Mouse (Mus musculus) heart, embryonic 14.5 days (tissue): ENCODE results near the gene Mast1. TPM values are rescaled to one million over a fixed set of nuclear protein-coding genes. Genes with fewer than 3 reads are reported as not detected.
A peak's percentile ranks its signal among the peaks of the same experiment; 100 is the strongest.

Experiments
- ATAC-seq: fragments of 200-750 bp; cut with Nextera tagmentation; 2 replicates; pipeline ENCODE4 v1.8.0; 2017; ENCODE audit warnings: low read depth, moderate TSS enrichment; ENCODE audit not compliant: insufficient number of reproducible peaks, insufficient read depth, low FRiP score
- H3K27ac ChIP-seq, 2 experiments: fragments of 200-500 bp in 1 of 2; fragments of 300-500 bp in 1 of 2; sonication (generic) in 1 of 2; replicated peaks in 1 of 2; 2 replicates each; pipeline ENCODE4 v1.5.1; 2012 to 2014; ENCODE audit warnings: low read depth in 2 of 2, low read length in 2 of 2, control low read depth in 1 of 2, mild to moderate bottlenecking in 1 of 2, mixed read lengths in 1 of 2; ENCODE audit not compliant: control insufficient read depth in 1 of 2, insufficient read depth in 1 of 2
- H3K27me3 ChIP-seq: fragments of 300-500 bp; sonication (generic); 2 replicates; pipeline ENCODE4 v1.6.1; 2014; ENCODE audit warnings: mild to moderate bottlenecking, low read length, control low read depth; ENCODE audit not compliant: control insufficient read depth, insufficient read depth
- H3K36me3 ChIP-seq: fragments of 300-500 bp; sonication (generic); 2 replicates; pipeline ENCODE4 v1.6.1; 2014; ENCODE audit warnings: mild to moderate bottlenecking, control low read depth, low read length, mixed read lengths; ENCODE audit not compliant: control insufficient read depth, insufficient read depth
- H3K4me1 ChIP-seq, 2 experiments: fragments of 200-500 bp in 1 of 2; fragments of 300-500 bp in 1 of 2; sonication (generic) in 1 of 2; 2 replicates each; pipeline ENCODE4 v1.6.1; 2012 to 2014; ENCODE audit warnings: low read length in 2 of 2, control low read depth in 1 of 2, mixed read lengths in 1 of 2; ENCODE audit not compliant: control insufficient read depth in 2 of 2, insufficient read depth in 2 of 2
- H3K4me2 ChIP-seq: fragments of 300-500 bp; sonication (generic); 2 replicates; pipeline ENCODE4 v1.6.1; 2014; ENCODE audit warnings: mild to moderate bottlenecking, low read length
- H3K4me3 ChIP-seq, 2 experiments: fragments of 200-500 bp in 1 of 2; fragments of 300-500 bp in 1 of 2; sonication (generic) in 1 of 2; 2 replicates each; pipeline ENCODE4 v1.5.1; 2012 to 2014; ENCODE audit warnings: low read length in 2 of 2, mild to moderate bottlenecking in 2 of 2, control low read depth in 1 of 2, low read depth in 1 of 2, moderate library complexity in 1 of 2; ENCODE audit not compliant: control insufficient read depth in 1 of 2, insufficient read depth in 1 of 2
- H3K9ac ChIP-seq: fragments of 300-500 bp; sonication (generic); 2 replicates; pipeline ENCODE4 v1.6.1; 2014; ENCODE audit warnings: mild to moderate bottlenecking, low read length
- H3K9me3 ChIP-seq: fragments of 300-500 bp; sonication (generic); 2 replicates; pipeline ENCODE4 v1.6.1; 2016; ENCODE audit warnings: low read length, control low read depth; ENCODE audit not compliant: control insufficient read depth
- WGBS: fragments of 180-500 bp; shearing (Covaris S2); extraction: QIAGEN DNeasy Blood & Tissue Kit; methylation state at CpG from one replicate; pipeline ENCODE4 v1.1.7; 2014; 5-methylcytosine and 5-hydroxymethylcytosine counted together
- polyA plus RNA-seq: library from polyadenylated mRNA; unstranded; fragments of >200 nt; fragmentation: Nextera tagmentation; extraction: Ambion mirVana; gene quantifications from 2 replicates; pipeline ENCODE4 v1.2.1, GENCODE M21; 2014

The Mast1 gene
- polyA plus RNA-seq, 1 experiment from 2014 or later: 0.23 TPM

DNA sequence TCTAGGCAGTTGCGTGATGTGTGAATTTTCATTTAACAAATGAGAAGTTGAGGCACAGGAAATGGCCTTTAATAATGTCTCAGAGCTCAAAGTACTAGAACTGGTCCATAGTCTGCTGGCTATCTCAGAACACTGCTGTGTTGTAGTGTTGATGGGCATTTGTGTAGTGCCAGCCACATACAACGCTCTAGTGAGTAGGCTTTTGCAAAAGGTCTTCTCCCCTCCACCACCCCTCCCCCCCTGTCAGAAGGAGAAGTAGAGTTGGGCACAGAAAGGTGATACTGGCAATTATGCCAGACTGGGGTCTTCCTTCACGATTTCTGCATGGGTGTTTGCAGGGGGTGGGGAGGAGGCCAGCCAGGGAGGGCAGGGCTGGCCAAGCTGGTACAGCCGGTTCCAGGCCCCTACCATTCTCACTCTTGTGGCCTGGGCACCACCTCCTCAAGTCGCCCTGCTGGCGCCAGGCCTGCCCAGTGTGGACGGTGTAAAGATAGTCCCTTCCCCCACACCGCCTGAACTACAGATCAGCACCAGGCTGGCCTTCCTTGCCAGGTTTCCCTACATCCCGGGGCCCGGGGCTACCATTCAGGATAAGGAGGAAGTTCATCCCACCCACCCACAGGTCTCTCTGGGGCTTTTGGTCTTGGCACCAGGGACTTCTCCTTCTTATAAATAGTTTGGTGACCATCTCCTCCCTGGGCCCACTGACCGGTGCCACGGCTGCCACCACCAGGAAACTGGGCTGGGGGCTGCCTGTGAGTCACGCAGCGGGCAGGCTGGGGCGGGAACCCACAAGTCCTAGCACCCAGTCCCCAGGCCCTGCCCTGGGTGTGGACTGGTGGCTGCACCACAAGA lies 44.7 kb upstream of the Mast1 start:
- Histone ChIP-seq H3K9me3 (no peaks in the 10 kb centered on the region), H3K27ac (no peak overlapping the region), H3K4me2 (no peak overlapping the region), H3K4me3 (no peak overlapping the region), H3K9ac (no peak overlapping the region), H3K27me3 (no peaks in the 10 kb centered on the region), H3K36me3 (no peaks in the 10 kb centered on the region), H3K4me1 (peaks cover 40 to 58% of the 10 kb centered on the region in 2 experiments)
- WGBS: 73% methylated on average over 15 of the region's 15 CpGs
- no peak for ATAC-seq

DNA sequence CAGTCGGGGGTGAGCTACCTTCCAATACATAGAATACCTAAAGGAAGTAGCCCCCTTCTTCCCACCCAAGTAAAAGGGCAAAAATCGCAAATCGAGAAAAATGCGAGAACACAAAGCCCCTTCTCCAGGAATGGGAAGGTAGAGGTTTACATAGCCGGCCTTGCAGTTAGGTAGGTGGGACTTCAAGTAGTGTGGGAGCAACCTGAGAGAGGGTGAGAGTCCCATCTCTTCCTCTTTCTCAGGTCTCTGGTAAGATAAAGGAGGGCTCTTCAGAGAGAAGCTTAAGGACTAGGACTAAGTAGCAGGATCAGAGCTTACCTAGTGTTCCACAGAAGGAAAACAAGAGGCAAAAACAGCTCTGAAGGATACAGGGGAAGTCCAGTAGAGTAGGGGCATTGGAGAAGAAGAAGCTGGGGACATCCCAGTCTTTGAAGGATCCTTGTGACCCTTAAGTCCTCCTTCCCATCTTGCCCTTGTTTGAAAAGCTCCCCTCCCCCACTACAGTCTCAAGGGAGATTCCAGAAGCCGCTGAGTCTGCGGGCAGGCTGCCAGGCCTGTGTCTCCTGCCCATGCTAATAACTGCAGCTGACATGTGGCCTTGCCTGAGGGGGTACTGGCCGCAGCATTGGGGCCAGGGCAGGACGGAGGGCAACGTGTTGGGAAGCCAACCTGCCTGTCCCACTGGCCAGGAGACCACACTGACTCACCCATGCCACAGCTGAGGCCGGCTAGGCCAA lies 43.6 kb upstream of the Mast1 start:
- Histone ChIP-seq H3K27ac (peak overlapping the region in 1 of 2 experiments; percentile 89; a peak in 2 of 4 replicates), H3K4me1 (peaks cover 41 to 58% of the 10 kb centered on the region in 2 experiments), H3K36me3 (no peaks in the 10 kb centered on the region), H3K9ac (peak overlapping the region; percentile 83), H3K27me3 (no peaks in the 10 kb centered on the region), H3K4me3 (0 out of 4 replicates have a peak overlapping the region, but pooled peaks of 1 of the 2 experiments have one; percentile 62), H3K9me3 (no peaks in the 10 kb centered on the region), H3K4me2 (peak overlapping the region; percentile 96)
- WGBS: 25% methylated on average over 11 of the region's 11 CpGs
- no peak for ATAC-seq

DNA sequence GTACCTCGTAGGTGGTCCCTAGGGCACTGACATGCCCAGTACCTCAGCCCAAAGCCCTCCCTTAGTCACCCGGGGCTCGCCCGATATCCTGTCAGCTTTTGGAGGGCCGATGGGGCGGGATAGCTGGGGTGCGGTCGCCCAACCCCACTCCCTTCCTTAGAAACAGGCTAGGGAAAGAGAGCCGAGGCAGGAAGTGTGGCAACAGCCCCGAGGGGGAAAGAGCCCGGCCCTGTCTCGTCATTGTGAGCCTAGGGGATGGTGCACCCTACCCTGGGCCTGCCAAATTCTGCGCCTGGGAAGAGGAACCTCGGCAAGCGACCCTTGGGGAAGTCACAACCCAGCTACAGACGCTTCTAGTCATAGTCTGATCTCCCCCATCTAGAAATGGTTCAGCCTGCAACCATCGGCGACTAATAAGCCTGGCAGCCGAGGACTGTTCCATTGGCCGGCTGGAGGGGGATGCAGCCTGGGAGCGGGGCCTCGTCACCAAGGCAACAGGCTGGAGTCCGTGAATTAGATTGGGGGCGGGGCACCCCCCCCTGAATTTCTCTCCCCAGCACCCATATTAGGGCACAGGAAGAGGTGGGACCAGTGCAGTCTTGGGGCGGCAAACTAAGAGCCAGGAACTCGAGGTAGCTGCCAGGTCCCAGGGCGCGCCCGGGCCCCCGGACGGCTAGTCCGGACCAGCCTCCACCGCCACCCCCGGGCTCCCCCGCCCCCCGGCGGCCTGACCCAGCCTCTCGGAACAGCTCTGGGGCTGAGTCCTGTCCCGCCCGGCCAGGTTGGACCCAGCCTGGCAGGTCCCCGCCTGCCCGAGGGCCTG lies 42.7 kb upstream of the Mast1 start:
- Histone ChIP-seq H3K9me3 (no peaks in the 10 kb centered on the region), H3K27ac (peak overlapping the region; percentile 11 to 89; a peak in 3 of 4 replicates), H3K9ac (peak overlapping the region; percentile 83), H3K4me1 (peaks cover 35 to 55% of the 10 kb centered on the region in 2 experiments), H3K4me3 (peak overlapping the region; percentile 43 to 62), H3K36me3 (peaks cover 4% of the 10 kb centered on the region), H3K27me3 (no peaks in the 10 kb centered on the region), H3K4me2 (peak overlapping the region; percentile 96)
- peak; percentile 15 for ATAC-seq
- 3% methylated on average over 42 of the region's 42 CpGs for WGBS

DNA sequence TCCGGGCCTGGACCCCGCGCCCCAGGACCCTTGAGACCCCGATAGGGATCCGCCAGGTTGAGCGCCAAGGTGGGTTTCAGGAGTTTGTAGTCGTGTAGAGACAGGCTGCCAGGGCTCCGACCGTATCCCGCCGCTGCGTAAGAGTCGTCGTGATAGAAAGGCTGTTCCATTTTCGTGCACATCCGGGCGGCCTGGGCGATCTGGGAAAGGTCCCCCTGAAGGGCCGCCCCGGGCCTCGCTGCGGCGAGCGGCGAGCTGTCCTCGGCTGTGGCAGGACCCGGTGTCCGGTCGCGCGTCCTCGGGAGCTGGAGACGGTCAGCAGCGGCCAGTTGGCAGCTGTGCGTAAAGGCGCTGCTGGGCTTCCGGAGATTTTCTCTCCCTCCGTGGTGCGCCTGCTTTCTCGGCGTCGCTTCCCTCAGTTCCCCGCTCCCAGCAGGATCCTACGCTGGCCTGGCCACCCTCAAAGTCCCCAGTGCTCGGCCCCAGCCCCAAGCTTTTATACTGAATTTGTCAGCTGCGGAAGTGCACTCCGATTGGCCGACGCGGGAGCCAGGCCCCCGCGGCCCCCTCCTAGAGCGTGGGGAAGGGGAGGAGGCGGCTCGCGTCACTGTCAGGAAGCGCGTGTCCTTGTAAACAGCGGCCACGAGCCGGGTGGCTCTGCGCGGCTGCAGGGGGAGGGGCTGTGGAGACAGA lies 41.2 kb upstream of the Mast1 start, which contains the start of gene Junb:
TSS of gene Junb (minus strand) at position 471 of the 693 bp plus-strand sequence.
- no peaks in the 10 kb centered on the region for H3K9me3 ChIP-seq
- ATAC-seq: peak; percentile 59
- H3K4me1 ChIP-seq: peaks cover 33 to 56% of the 10 kb centered on the region in 2 experiments
- peaks cover 18% of the 10 kb centered on the region for H3K36me3 ChIP-seq
- H3K4me3 ChIP-seq: peak within 1 kb of the TSS; percentile 62 to 66
- H3K27me3 ChIP-seq: no peaks in the 10 kb centered on the region
- peak within 1 kb of the TSS; percentile 96 for H3K4me2 ChIP-seq
- under 1% methylated on average over 63 of the region's 63 CpGs for WGBS
- peak within 1 kb of the TSS; percentile 83 for H3K9ac ChIP-seq
- H3K27ac ChIP-seq: peak within 1 kb of the TSS; percentile 65 to 89

DNA sequence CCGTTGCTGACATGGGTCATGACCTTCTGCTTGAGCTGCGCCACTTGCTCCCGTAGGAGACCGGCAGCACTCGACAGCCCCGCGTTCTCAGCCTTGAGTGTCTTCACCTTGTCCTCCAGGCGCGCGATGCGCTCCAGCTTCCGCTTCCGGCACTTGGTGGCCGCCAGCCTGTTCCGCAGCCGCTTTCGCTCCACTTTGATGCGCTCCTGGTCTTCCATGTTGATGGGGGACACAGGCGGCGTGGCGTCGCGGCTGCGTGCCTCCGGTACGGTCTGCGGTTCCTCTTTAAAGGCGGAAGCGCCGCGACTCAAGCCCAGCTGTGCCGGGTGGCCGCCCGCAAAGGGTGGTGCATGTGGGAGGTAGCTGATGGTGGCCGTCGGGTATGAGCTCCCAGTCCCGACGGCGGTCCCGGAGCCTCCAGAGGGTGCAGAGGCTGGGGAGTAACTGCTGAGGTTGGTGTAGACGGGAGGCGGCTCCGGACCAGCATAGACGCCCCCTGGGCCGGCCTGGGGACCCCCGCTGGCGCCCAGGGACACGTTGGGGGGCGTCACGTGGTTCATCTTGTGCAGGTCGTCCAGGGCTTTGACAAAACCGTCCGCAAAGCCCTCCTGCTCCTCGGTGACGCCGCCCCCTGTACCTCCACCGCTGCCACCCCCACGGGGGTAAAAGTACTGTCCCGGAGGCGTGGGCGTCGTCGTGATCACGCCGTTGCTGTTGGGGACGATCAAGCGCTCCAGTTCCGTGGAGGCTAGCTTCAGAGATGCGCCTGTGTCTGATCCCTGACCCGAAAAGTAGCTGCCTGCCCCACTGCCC lies 40.5 kb upstream of the Mast1 start:
- under 1% methylated on average over 70 of the region's 70 CpGs for WGBS
- peak overlapping the region; percentile 62 to 66 for H3K4me3 ChIP-seq
- no peaks in the 10 kb centered on the region for H3K27me3 ChIP-seq
- H3K27ac ChIP-seq: peak overlapping the region; percentile 65 to 89
- peaks cover 33 to 56% of the 10 kb centered on the region in 2 experiments for H3K4me1 ChIP-seq
- H3K9ac ChIP-seq: peak overlapping the region; percentile 83
- H3K36me3 ChIP-seq: peaks cover 25% of the 10 kb centered on the region
- H3K4me2 ChIP-seq: peak overlapping the region; percentile 96
- ATAC-seq: no peak
- no peaks in the 10 kb centered on the region for H3K9me3 ChIP-seq

DNA sequence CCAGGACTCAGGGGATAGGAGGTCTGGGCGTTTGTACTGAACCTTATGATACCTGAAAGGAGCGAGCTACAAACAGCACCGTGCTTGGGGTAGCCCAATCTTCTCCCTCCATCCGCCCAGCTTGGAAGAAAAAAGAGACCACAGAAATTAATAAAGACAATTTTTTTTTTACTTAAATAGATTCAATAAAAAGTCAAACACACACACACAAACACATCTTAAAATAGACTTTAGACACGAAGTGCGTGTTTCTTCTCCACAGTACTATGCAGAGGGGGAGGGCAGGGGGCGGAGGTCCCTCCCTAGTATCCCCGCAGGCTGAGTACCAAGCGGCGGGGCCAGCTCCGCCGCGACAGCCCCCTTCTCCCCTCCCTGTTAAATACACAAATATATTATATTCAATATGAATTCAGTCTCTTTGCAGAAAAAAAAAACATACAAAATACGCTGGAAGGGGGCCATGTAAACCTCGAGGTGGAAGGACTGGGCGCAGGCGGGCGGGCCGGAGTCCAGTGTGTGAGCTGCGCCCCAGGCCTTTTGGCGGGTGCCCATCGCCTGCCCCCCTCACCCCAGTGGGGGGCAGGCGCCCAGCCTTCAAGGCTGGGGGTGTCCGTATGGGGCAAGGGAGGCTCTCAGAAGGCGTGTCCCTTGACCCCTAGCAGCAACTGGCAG lies 39.7 kb upstream of the Mast1 start:
- Histone ChIP-seq H3K4me3 (peak overlapping the region; percentile 62 to 66), H3K9me3 (no peaks in the 10 kb centered on the region), H3K4me2 (peak overlapping the region; percentile 96), H3K36me3 (peaks cover 33% of the 10 kb centered on the region), H3K27ac (peak overlapping the region; percentile 64 to 89), H3K4me1 (peaks cover 30 to 55% of the 10 kb centered on the region in 2 experiments), H3K27me3 (no peaks in the 10 kb centered on the region), H3K9ac (peak overlapping the region; percentile 83)
- WGBS: 3% methylated on average over 25 of the region's 25 CpGs
- ATAC-seq: no peak
